Mouse (Mus musculus): ENCODE data around the gene Cirbp.

Gene Cirbp

GRCm38 (mm10) chr10:80127920-80128319 is 37.9 kb upstream of the Cirbp start:
- no peak for TF ChIP-seq CTCF (conservative IDR thresholded peaks at IDR 0.05; ENCODE audit: low read length)
- TF ChIP-seq NANOG (IDR thresholded peaks at IDR 0.05; ENCODE audit: borderline replicate concordance, low read length): no peak
- TF ChIP-seq POU5F1 (IDR thresholded peaks at IDR 0.05; ENCODE audit: borderline replicate concordance, low read length): no peak
- Histone ChIP-seq H3K27me3 (ENCODE audit: insufficient read depth, low read length) (no peaks in the 10 kb centered on the region), H3K4me1 (replicated peaks; ENCODE audit: low read depth, low read length) (peaks cover 94% of the 10 kb centered on the region), H3K36me3 (ENCODE audit: insufficient read depth, low read length) (peaks cover 98% of the 10 kb centered on the region), H3K9me3 (ENCODE audit: low read length) (no peaks in the 10 kb centered on the region), H3K4me3 (replicated peaks; ENCODE audit: low read length) (no peak overlapping the region)

GRCm38 (mm10) chr10:80129846-80130245 is 35.9 kb upstream of the Cirbp start:
- no peaks in the 10 kb centered on the region for H3K9me3 ChIP-seq (ENCODE audit: low read length)
- H3K36me3 ChIP-seq (ENCODE audit: insufficient read depth, low read length): peaks cover 98% of the 10 kb centered on the region
- no peaks in the 10 kb centered on the region for H3K27me3 ChIP-seq (ENCODE audit: insufficient read depth, low read length)
- H3K4me3 ChIP-seq (replicated peaks; ENCODE audit: low read length): peak overlapping the region; percentile 35; the same call in 1 of the 2 replicates
- TF ChIP-seq CTCF (conservative IDR thresholded peaks at IDR 0.05; ENCODE audit: low read length) (no peak), NANOG (IDR thresholded peaks at IDR 0.05; ENCODE audit: borderline replicate concordance, low read length) (no peak), POU5F1 (IDR thresholded peaks at IDR 0.05; ENCODE audit: borderline replicate concordance, low read length) (no peak)
- H3K4me1 ChIP-seq (replicated peaks; ENCODE audit: low read depth, low read length): peaks cover 88% of the 10 kb centered on the region

GRCm38 (mm10) chr10:80130403-80131031 is 35.3 kb upstream of the Cirbp start:
- Histone ChIP-seq H3K4me3 (replicated peaks; ENCODE audit: low read length) (peak overlapping the region; percentile 62), H3K27me3 (ENCODE audit: insufficient read depth, low read length) (no peaks in the 10 kb centered on the region), H3K9me3 (ENCODE audit: low read length) (no peaks in the 10 kb centered on the region), H3K4me1 (replicated peaks; ENCODE audit: low read depth, low read length) (peaks cover 88% of the 10 kb centered on the region), H3K36me3 (ENCODE audit: insufficient read depth, low read length) (peaks cover 98% of the 10 kb centered on the region)
- TF ChIP-seq POU5F1 (IDR thresholded peaks at IDR 0.05; ENCODE audit: borderline replicate concordance, low read length) (no peak), CTCF (conservative IDR thresholded peaks at IDR 0.05; ENCODE audit: low read length) (no peak), NANOG (IDR thresholded peaks at IDR 0.05; ENCODE audit: borderline replicate concordance, low read length) (no peak)

GRCm38 (mm10) chr10:80131316-80131951 is 34.4 kb upstream of the Cirbp start:
- peaks cover 87% of the 10 kb centered on the region for H3K4me1 ChIP-seq (replicated peaks; ENCODE audit: low read depth, low read length)
- H3K4me3 ChIP-seq (replicated peaks; ENCODE audit: low read length): peak overlapping the region; percentile 62
- TF ChIP-seq CTCF (conservative IDR thresholded peaks at IDR 0.05; ENCODE audit: low read length) (no peak), NANOG (IDR thresholded peaks at IDR 0.05; ENCODE audit: borderline replicate concordance, low read length) (no peak), POU5F1 (IDR thresholded peaks at IDR 0.05; ENCODE audit: borderline replicate concordance, low read length) (no peak)
- H3K36me3 ChIP-seq (ENCODE audit: insufficient read depth, low read length): peaks cover 97% of the 10 kb centered on the region
- H3K9me3 ChIP-seq (ENCODE audit: low read length): no peaks in the 10 kb centered on the region
- H3K27me3 ChIP-seq (ENCODE audit: insufficient read depth, low read length): no peaks in the 10 kb centered on the region

GRCm38 (mm10) chr10:80131952-80132350 is 33.8 kb upstream of the Cirbp start:
- no peaks in the 10 kb centered on the region for H3K9me3 ChIP-seq (ENCODE audit: low read length)
- peaks cover 89% of the 10 kb centered on the region for H3K4me1 ChIP-seq (replicated peaks; ENCODE audit: low read depth, low read length)
- TF ChIP-seq POU5F1 (IDR thresholded peaks at IDR 0.05; ENCODE audit: borderline replicate concordance, low read length) (no peak), CTCF (conservative IDR thresholded peaks at IDR 0.05; ENCODE audit: low read length) (no peak), NANOG (IDR thresholded peaks at IDR 0.05; ENCODE audit: borderline replicate concordance, low read length) (no peak)
- no peaks in the 10 kb centered on the region; the same call in 1 of the 2 replicates for H3K27me3 ChIP-seq (ENCODE audit: insufficient read depth, low read length)
- H3K36me3 ChIP-seq (ENCODE audit: insufficient read depth, low read length): peaks cover 92% of the 10 kb centered on the region
- H3K4me3 ChIP-seq (replicated peaks; ENCODE audit: low read length): peak overlapping the region; percentile 62

GRCm38 (mm10) chr10:80133226-80133849 is 32.4 kb upstream of the Cirbp start:
- TF ChIP-seq NANOG (IDR thresholded peaks at IDR 0.05; ENCODE audit: borderline replicate concordance, low read length) (no peak), CTCF (conservative IDR thresholded peaks at IDR 0.05; ENCODE audit: low read length) (no peak), POU5F1 (IDR thresholded peaks at IDR 0.05; ENCODE audit: borderline replicate concordance, low read length) (no peak)
- Histone ChIP-seq H3K4me3 (replicated peaks; ENCODE audit: low read length) (no peak overlapping the region), H3K27me3 (ENCODE audit: insufficient read depth, low read length) (no peaks in the 10 kb centered on the region; the same call in 1 of the 2 replicates), H3K36me3 (ENCODE audit: insufficient read depth, low read length) (peaks cover 78% of the 10 kb centered on the region), H3K9me3 (ENCODE audit: low read length) (no peaks in the 10 kb centered on the region), H3K4me1 (replicated peaks; ENCODE audit: low read depth, low read length) (peaks cover 89% of the 10 kb centered on the region)

- H3K4me1 ChIP-seq (replicated peaks; ENCODE audit: low read depth, low read length): peaks cover 83% of the 10 kb centered on the region
- no peak for TF ChIP-seq CTCF (conservative IDR thresholded peaks at IDR 0.05; ENCODE audit: low read length)
- no peak for TF ChIP-seq POU5F1 (IDR thresholded peaks at IDR 0.05; ENCODE audit: borderline replicate concordance, low read length)
- no peak for TF ChIP-seq NANOG (IDR thresholded peaks at IDR 0.05; ENCODE audit: borderline replicate concordance, low read length)
- H3K36me3 ChIP-seq (ENCODE audit: insufficient read depth, low read length): peaks cover 67% of the 10 kb centered on the region
- no peaks in the 10 kb centered on the region; the same call in 1 of the 2 replicates for H3K27me3 ChIP-seq (ENCODE audit: insufficient read depth, low read length)
- no peak overlapping the region for H3K4me3 ChIP-seq (replicated peaks; ENCODE audit: low read length)
- no peaks in the 10 kb centered on the region for H3K9me3 ChIP-seq (ENCODE audit: low read length)
These were observed 31.4 kb upstream of the Cirbp start for GRCm38 (mm10) chr10:80134421-80134820.

GRCm38 (mm10) chr10:80135161-80135560 is 30.6 kb upstream of the Cirbp start:
- H3K36me3 ChIP-seq (ENCODE audit: insufficient read depth, low read length): peaks cover 60% of the 10 kb centered on the region
- no peak overlapping the region for H3K4me3 ChIP-seq (replicated peaks; ENCODE audit: low read length)
- H3K27me3 ChIP-seq (ENCODE audit: insufficient read depth, low read length): no peaks in the 10 kb centered on the region; the same call in 1 of the 2 replicates
- TF ChIP-seq NANOG (IDR thresholded peaks at IDR 0.05; ENCODE audit: borderline replicate concordance, low read length) (no peak), CTCF (conservative IDR thresholded peaks at IDR 0.05; ENCODE audit: low read length) (no peak), POU5F1 (IDR thresholded peaks at IDR 0.05; ENCODE audit: borderline replicate concordance, low read length) (no peak)
- peaks cover 83% of the 10 kb centered on the region for H3K4me1 ChIP-seq (replicated peaks; ENCODE audit: low read depth, low read length)
- no peaks in the 10 kb centered on the region for H3K9me3 ChIP-seq (ENCODE audit: low read length)

Measured in E14TG2a.4 (cell line).